Mouse (Mus musculus): Measurements from ENCODE around the gene Jpt2.

Jpt2 gene

DNA sequence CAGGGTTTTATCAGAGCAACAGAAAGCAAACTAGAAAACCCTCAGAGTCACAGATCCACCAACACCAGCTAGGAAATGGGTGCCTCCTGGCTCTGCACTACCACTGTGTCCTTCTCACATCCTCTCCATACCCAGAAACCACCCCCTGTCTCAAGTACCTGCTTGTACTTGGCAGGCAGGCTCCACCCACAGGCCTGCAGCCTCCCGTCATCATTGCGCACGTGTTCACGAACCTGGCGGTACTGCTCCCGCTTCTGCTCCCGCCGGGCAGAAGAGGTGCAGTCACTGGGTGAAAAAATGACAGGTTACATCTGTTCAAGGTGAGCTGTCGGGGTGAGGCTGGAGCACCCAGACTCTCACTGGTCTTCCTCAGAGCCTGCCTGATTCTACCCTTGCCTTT lies 56.7 kb downstream of the Jpt2 start:
- no peak for DNase-seq

DNA sequence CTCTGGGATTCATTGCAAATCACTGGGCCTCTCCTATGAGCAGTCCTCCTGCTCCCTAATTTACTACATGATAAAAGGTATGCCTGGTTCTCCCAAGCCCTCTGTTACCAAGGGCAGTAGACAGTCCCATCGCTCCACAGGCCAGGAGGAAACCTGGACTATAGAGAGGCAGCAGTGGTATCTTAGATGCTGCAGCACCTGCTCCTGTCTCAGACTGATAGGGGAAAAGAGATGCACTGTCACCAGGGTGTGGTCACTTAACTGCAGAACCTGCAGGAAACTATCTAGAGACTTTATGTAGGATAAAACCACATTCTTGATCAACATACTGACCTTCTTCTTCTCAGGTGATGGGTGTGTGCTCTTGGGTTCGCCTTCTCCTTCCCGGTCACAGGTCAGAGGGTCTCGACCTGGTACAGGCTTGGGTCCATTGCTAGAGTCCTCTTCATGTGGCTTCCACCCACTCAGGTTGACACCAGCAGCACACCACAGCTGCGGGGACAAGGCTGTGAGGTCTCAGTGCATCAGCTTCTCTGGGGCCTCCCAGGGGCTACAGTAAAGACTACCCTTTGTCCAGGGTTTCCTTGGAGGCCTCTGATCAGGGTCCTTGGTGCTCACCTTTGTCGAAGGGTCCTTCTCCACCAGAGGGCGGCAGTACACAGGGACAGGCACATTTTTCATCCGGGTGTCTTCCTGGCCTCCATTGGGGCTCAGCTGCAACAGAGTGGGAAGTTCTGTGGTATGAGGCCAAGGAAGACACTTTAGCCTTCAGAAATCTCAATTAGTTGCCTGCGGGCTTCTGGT lies 57.6 kb downstream of the Jpt2 start:
- no peak for DNase-seq

DNA sequence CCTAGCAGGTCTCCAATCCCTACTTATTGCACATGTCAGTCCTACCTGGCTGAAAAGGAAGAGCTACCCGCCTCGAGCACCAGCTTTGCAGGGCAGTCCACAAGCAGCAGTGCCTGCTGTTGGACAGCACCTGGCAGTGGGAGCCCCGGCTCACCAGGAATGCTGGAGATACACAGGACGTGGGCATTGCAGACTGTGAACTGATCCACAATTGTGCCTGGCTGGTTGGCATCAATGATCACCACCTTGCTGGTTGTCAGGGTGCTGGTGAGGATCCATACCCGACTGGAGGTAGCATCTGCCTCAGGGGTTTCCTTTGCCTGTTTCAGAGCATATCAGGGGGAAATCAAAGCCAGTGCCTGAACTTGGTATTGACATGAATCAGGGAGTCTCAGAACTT lies 58.4 kb downstream of the Jpt2 start:
- no peak for DNase-seq

DNA sequence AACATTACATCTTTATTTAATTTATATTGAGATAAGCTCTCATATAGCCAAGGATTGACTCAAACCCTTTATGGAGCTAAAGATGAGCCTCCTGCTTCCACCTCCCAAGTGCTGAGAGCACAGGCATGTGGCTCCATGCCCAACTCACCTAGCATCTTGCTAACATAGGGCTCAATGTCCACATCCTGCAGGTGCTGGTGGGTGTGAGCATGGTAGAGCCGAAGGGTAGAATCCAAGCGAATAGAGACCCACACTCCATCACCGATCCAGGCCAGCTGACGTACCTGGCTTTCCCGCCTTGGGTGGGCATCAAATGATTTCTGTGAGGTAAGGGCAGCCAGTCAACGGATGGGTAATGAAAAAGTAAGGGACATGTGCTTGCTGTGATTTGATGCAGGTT lies 60.5 kb downstream of the Jpt2 start:
- no peak for DNase-seq

- DNase-seq = no peak
Measured at GRCm38 (mm10) chr17:24899153-24899552, 61.3 kb downstream of the Jpt2 start.

DNA sequence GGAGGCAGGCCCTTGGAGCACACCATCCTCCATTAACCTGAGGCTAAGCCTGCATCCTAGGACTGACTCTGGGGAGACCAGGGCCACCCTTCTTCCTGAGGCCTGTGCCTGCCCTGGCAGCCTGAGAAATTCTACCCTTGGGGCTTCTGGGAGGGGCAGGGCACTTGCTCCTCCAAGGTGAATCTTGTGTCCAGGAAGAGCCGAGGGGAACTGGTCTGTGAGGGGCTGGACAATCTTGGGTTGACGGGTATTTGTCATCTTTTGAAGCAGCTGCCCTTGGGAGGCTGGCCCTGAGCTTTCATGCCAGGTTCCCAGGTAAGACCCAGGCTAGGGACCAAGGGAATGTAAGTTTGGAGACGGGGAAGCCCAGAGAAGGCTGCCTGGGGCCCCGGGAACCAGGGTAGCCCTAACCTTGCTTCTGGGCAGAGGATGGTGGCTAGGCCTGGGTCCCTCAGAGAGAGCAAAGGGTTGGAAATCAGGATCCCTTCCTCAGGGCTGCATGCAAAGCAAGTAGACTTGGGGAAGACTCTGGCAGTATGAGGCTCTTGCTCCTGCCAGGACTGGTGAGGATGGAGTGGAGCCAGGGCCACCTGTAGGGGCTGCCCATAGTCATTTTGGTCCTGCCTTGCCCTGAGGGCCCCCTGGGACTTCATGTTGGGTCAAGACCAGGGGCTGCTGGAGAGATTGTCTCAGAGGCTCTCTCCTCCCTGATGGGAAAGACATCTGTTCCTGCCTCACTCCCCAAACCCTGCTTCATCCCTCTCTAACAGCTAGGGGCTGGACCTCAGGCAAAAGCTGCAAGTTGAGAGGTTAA lies 62.2 kb downstream of the Jpt2 start:
- DNase-seq = no peak

DNA sequence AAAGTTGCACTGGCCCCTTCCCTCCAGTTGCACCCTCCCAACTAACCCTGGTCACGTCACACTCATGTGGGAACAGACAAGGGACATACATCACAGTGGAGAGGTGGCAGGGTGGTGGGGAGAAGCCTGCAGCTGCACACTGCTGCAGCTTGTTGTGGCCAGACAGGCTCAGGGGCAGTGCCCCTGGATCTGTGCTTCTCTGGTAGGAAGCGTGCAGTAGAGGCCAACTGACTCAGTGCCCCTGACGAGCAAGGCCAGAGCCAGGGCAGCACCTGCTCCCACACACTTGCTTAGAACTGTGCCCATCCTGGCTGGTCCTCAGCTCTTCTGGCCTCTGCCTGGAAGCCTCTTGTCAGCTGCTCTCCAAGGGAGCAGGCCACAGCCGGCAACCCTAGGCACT lies 62.9 kb downstream of the Jpt2 start:
- no peak for DNase-seq

- no peak for DNase-seq
Measured at GRCm38 (mm10) chr17:24896993-24897269, 63.6 kb downstream of the Jpt2 start.

- DNase-seq = peak; percentile 81
Measured at GRCm38 (mm10) chr17:24896241-24896992, 64.1 kb downstream of the Jpt2 start, which contains the start of gene Nme3. Gene Nme3, plus strand, starts transcription at chr17:24896500.

- DNase-seq = no peak
Measured at GRCm38 (mm10) chr17:24895571-24896240, 64.8 kb downstream of the Jpt2 start.

- peak; percentile 90 for DNase-seq
Measured at GRCm38 (mm10) chr17:24894995-24895547, 65.4 kb downstream of the Jpt2 start, which contains the start of the genes Eme2 and Mrps34. Gene Eme2, minus strand, starts transcription at chr17:24895087. Gene Mrps34, plus strand, starts transcription at chr17:24895116.

- no peak for DNase-seq
Measured at GRCm38 (mm10) chr17:24894061-24894994, 66.2 kb downstream of the Jpt2 start.

DNA sequence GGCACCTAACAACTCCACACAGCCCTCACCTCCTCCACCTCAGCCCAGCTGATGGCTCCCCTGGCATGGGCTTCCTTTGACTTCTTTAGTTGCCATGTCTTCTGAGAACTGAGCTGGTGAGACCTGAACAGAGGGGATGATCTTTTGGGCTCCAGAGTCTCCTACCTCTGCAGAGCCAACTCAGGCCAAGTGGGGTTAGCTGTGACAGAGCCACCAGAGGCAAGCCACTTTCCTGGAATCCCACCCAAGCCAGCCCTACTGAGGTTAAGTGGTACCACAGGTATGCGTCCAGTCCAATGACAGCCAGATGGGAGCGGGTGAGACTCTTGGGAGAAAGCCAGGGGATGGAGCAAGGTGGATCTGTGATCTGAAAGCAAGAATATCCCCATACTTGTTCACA lies 67.2 kb downstream of the Jpt2 start:
- DNase-seq = no peak

DNA sequence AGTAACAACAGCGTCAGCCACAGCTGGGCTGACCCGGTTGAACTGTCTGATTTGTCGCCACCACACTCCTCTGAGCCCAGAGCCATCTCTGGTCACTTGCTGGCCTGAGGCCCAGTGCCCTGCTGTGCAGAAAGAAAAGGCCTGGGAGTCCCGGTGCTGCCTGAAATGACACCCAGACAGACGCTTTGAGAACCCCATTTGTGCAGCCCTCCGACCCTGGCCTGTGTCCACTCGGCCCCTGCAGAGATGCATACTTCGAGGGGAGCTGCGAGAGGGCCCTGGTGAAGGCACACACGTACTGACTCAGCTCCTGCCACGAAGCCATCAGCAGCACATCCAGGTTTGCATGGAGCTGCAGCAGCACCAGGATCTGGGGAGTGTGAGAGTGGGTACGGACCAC lies 67.7 kb downstream of the Jpt2 start:
- DNase-seq = no peak

DNA sequence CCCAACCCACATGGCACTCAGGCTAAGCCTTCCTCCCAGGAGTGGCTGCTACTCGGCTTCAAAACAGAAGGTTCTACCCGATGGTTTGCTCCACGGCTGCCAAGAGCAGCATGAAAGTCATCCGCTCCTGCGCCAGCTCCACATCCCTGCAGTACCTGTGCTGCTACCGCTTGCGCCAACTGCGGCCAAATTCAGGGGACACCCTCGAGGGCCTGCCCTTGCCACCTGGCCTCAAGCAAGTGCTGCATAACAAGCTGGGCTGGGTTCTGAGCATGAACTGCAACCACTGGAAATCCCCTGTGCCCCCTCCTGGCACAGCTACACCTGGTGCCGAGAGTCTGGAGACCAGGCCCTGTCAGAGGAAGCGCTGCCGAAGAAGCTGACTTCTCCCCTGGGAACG lies 69.2 kb downstream of the Jpt2 start:
- peak; percentile 5 for DNase-seq

DNA sequence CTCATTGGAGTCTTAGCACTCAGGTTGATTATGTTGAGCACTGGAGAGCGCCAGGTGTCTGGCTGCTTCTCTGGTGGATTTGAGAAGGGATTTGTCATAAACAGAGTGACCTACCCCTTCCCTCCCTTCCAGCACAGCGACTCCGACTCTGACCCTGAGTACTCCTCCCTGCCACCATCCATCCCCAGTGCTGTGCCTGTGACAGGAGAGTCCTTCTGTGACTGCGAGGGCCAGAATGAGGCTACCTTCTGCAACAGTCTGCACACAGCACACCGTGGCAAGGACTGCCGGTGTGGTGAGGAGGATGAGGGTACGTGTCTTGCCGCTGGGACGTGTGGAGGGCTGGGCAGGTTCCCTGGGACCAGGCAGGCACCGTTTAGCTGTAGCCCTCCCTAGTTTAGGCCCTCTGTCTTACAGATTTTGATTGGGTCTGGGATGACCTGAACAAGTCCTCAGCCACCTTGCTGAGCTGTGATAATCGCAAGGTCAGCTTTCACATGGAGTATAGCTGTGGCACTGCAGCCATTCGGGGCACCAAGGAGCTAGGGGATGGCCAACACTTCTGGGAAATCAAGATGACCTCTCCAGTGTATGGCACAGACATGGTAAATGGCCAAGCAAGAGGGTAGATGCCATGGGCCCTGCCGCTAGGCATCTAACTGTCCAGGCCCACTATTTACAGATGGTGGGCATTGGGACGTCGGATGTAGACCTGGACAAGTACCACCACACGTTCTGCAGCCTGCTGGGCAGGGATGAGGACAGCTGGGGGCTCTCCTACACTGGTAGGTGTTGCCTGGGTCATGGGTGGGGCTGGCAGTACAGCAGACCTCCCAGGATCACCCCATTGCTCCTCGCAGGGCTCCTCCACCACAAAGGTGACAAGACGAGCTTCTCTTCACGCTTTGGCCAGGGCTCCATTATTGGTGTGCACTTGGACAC lies 70.1 kb downstream of the Jpt2 start:
- no peak for DNase-seq

GRCm38 (mm10) chr17:24888862-24889261 lies 71.6 kb downstream of the Jpt2 start:
- no peak for DNase-seq

Measured in lung, postnatal 10 days (tissue).